Mouse (Mus musculus) cerebellum, postnatal 4 days (tissue): ENCODE data around the gene Ms4a15.

Experiments
- DNase-seq, 2 experiments: peaks; one replicate each; pipeline ENCODE4 v3.0.0; 2022; ENCODE audit warnings: low spot score in 2 of 2, mixed read lengths in 1 of 2

Ms4a15 gene

GRCm38 (mm10) chr19:10993150-10993549 lies at the start of gene Ms4a15:
TSS of gene Ms4a15 (minus strand) at chr19:10993250.
- no peak for DNase-seq

- no peak for DNase-seq
Observed at GRCm38 (mm10) chr19:11037570-11037969, 44.5 kb upstream of the Ms4a15 start.

- DNase-seq = no peak
Observed at GRCm38 (mm10) chr19:11022382-11022781, 29.3 kb upstream of the Ms4a15 start.

GRCm38 (mm10) chr19:11017891-11018290 lies 24.8 kb upstream of the Ms4a15 start, which contains the start of gene Ms4a18:
TSS of gene Ms4a18 (minus strand) at chr19:11018031.
- no peak for DNase-seq

GRCm38 (mm10) chr19:11017251-11017650 lies 24.2 kb upstream of the Ms4a15 start:
- DNase-seq = no peak

GRCm38 (mm10) chr19:11015998-11016397 lies 22.9 kb upstream of the Ms4a15 start:
- DNase-seq = no peak

GRCm38 (mm10) chr19:11015468-11015867 lies 22.4 kb upstream of the Ms4a15 start:
- DNase-seq = no peak

- DNase-seq = no peak
Observed at GRCm38 (mm10) chr19:10991911-10992310, 1.1 kb downstream of the Ms4a15 start.

GRCm38 (mm10) chr19:10990751-10991150 lies 2.3 kb downstream of the Ms4a15 start:
- no peak for DNase-seq

GRCm38 (mm10) chr19:10988563-10988962 lies 4.5 kb downstream of the Ms4a15 start:
- no peak for DNase-seq

- no peak for DNase-seq
Observed at GRCm38 (mm10) chr19:10985889-10986288, 7.2 kb downstream of the Ms4a15 start.

GRCm38 (mm10) chr19:10984551-10984950 lies 8.5 kb downstream of the Ms4a15 start:
- no peak for DNase-seq

- peak in 1 of 2 experiments; percentile 29 for DNase-seq
Observed at GRCm38 (mm10) chr19:10983146-10983545, 9.9 kb downstream of the Ms4a15 start.

- no peak for DNase-seq
Observed at GRCm38 (mm10) chr19:10980210-10980609, 12.8 kb downstream of the Ms4a15 start.

- peak; percentile 63 to 76 for DNase-seq
Observed at GRCm38 (mm10) chr19:10979184-10980168, 13.6 kb downstream of the Ms4a15 start.

- DNase-seq = no peak
Observed at GRCm38 (mm10) chr19:10976318-10976717, 16.7 kb downstream of the Ms4a15 start.

GRCm38 (mm10) chr19:10975187-10975586 lies 17.9 kb downstream of the Ms4a15 start:
- no peak for DNase-seq

GRCm38 (mm10) chr19:10974238-10974865 lies 18.7 kb downstream of the Ms4a15 start, which contains the start of gene Ms4a10:
TSS of gene Ms4a10 (minus strand) at chr19:10974670.
- no peak for DNase-seq

GRCm38 (mm10) chr19:10973187-10973586 lies 19.9 kb downstream of the Ms4a15 start:
- no peak for DNase-seq

GRCm38 (mm10) chr19:10972660-10973059 lies 20.4 kb downstream of the Ms4a15 start:
- DNase-seq = no peak

GRCm38 (mm10) chr19:10970457-10970856 lies 22.6 kb downstream of the Ms4a15 start:
- DNase-seq = no peak

GRCm38 (mm10) chr19:10968578-10968977 lies 24.5 kb downstream of the Ms4a15 start:
- DNase-seq = no peak

- DNase-seq = no peak
Observed at GRCm38 (mm10) chr19:10965721-10966120, 27.3 kb downstream of the Ms4a15 start.
